Mouse (Mus musculus): ENCODE data around the gene Gmpr2. TPM values are rescaled to one million over a fixed set of nuclear protein-coding genes. Genes with fewer than 3 reads are reported as not detected.

Gene Gmpr2
- polyA plus RNA-seq, 1 experiment from 2014 or later: 41.3 TPM

- Histone ChIP-seq H3K9me3 (replicated peaks; ENCODE audit: control insufficient read depth, low read length) (no peaks in the 10 kb centered on the region), H3K4me3 (ENCODE audit: low read depth, low read length) (no peak overlapping the region), H3K27ac (ENCODE audit: low read depth, low read length) (no peak overlapping the region), H3K4me2 (no peak overlapping the region), H3K36me3 (ENCODE audit: control insufficient read depth, insufficient read depth, low read length) (0 out of 2 replicates have a peak, but pooled peaks cover 4% of the 10 kb centered on the region), H3K4me1 (ENCODE audit: control insufficient read depth, insufficient read depth, low read length) (no peaks in the 10 kb centered on the region), H3K27me3 (ENCODE audit: control insufficient read depth, insufficient read depth, low read length) (no peaks in the 10 kb centered on the region), H3K9ac (ENCODE audit: low read depth, low read length) (no peak overlapping the region)
- 91% methylated on average over 7 of the region's 7 CpGs for WGBS (ENCODE audit: insufficient replicate concordance)
- no peak for ATAC-seq (replicated peaks; ENCODE audit: insufficient number of reproducible peaks, low FRiP score, low TSS enrichment)
Measured at GRCm38 (mm10) chr14:55723433-55723832, 51.7 kb downstream of the Gmpr2 start.

- ATAC-seq (replicated peaks; ENCODE audit: insufficient number of reproducible peaks, low FRiP score, low TSS enrichment): no peak
- no peaks in the 10 kb centered on the region for H3K9me3 ChIP-seq (replicated peaks; ENCODE audit: control insufficient read depth, low read length)
- no peak overlapping the region for H3K27ac ChIP-seq (ENCODE audit: low read depth, low read length)
- 0 out of 2 replicates have a peak, but pooled peaks cover 4% of the 10 kb centered on the region for H3K36me3 ChIP-seq (ENCODE audit: control insufficient read depth, insufficient read depth, low read length)
- H3K4me1 ChIP-seq (ENCODE audit: control insufficient read depth, insufficient read depth, low read length): no peaks in the 10 kb centered on the region
- no peak overlapping the region for H3K4me3 ChIP-seq (ENCODE audit: low read depth, low read length)
- no peaks in the 10 kb centered on the region for H3K27me3 ChIP-seq (ENCODE audit: control insufficient read depth, insufficient read depth, low read length)
- H3K9ac ChIP-seq (ENCODE audit: low read depth, low read length): no peak overlapping the region
- no peak overlapping the region for H3K4me2 ChIP-seq
- WGBS (ENCODE audit: insufficient replicate concordance): 45% methylated on average over 8 of the region's 8 CpGs
Measured at GRCm38 (mm10) chr14:55724411-55724871, 52.7 kb downstream of the Gmpr2 start.

DNA sequence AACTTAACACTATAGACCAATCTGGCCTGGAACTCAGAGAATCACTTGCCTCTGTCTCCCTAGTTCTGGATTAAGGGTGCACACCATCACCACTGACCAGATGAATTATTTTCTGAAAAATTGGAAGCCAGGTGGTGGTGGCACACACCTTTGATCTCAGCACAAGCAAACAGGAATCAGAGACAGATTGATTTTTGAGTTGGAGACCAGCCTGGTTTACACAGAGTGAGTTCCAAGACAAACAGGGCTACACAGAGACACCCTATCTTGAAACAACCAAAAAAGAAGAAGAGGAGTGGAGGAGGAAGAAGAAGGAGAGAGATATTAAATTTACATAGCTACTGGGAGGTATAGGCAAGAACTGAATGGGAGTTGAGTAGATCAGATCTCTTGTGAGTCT, 54.5 kb downstream of the Gmpr2 start:
- no peak overlapping the region for H3K4me2 ChIP-seq
- H3K9ac ChIP-seq (ENCODE audit: low read depth, low read length): no peak overlapping the region
- H3K9me3 ChIP-seq (replicated peaks; ENCODE audit: control insufficient read depth, low read length): no peaks in the 10 kb centered on the region
- ATAC-seq (replicated peaks; ENCODE audit: insufficient number of reproducible peaks, low FRiP score, low TSS enrichment): no peak
- H3K4me3 ChIP-seq (ENCODE audit: low read depth, low read length): no peak overlapping the region
- no peaks in the 10 kb centered on the region for H3K4me1 ChIP-seq (ENCODE audit: control insufficient read depth, insufficient read depth, low read length)
- no peak overlapping the region for H3K27ac ChIP-seq (ENCODE audit: low read depth, low read length)
- no peaks in the 10 kb centered on the region for H3K36me3 ChIP-seq (ENCODE audit: control insufficient read depth, insufficient read depth, low read length)
- H3K27me3 ChIP-seq (ENCODE audit: control insufficient read depth, insufficient read depth, low read length): no peaks in the 10 kb centered on the region; the same call in 1 of the 2 replicates

DNA sequence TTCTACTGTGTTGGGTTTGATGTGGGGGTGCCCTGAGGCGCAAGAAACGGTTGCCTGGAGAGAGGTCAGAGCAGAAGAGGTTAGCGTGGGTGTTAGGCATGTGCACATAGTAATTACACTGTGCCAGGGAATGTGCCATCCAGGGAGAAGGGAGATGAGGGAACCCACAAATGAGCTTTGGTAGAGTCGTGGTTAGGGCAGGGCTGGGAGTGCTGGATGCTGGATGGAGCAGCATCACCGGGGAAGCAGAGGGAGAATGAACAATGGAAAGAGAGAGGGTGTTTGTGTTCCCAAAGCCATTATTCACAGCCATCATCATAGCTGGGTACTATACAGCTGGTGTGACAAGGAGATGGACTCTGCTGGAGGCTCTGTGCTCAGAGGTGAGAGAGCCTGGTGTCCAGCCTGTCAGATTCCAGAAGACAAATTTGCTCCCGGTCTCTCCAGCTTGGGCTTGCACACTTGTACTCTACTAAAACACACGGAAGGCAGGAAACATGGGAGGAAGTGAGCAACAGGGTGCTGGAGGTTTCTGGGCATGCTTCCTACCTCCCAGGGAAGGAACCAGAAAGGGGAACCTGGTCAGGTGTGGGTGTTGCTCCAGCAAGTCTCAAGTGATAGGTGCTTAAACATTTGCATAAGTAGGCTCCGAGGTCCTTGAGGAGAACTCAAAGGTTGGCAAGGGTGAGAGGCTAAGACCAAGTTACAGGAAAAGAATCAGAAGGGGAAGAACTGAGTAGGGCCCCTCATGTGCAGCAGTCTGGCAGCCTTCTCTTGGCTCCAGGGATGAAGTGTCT, 56.3 kb downstream of the Gmpr2 start:
- Histone ChIP-seq H3K27ac (ENCODE audit: low read depth, low read length) (no peak overlapping the region), H3K4me2 (no peak overlapping the region), H3K36me3 (ENCODE audit: control insufficient read depth, insufficient read depth, low read length) (no peaks in the 10 kb centered on the region), H3K4me1 (ENCODE audit: control insufficient read depth, insufficient read depth, low read length) (no peaks in the 10 kb centered on the region), H3K27me3 (ENCODE audit: control insufficient read depth, insufficient read depth, low read length) (no peaks in the 10 kb centered on the region; the same call in 1 of the 2 replicates), H3K4me3 (ENCODE audit: low read depth, low read length) (no peak overlapping the region), H3K9ac (ENCODE audit: low read depth, low read length) (no peak overlapping the region), H3K9me3 (replicated peaks; ENCODE audit: control insufficient read depth, low read length) (no peaks in the 10 kb centered on the region)
- 62% methylated on average over 8 of the region's 8 CpGs for WGBS (ENCODE audit: insufficient replicate concordance)
- no peak for ATAC-seq (replicated peaks; ENCODE audit: insufficient number of reproducible peaks, low FRiP score, low TSS enrichment)

Other genes starting within 250 kb of the Gmpr2 start
- gene Dhrs4, start 193.2 kb upstream of the Gmpr2 start, polyA plus RNA-seq (2014; fragmentation: Nextera tagmentation; extraction: Ambion mirVana): 22.0 and 44.5 TPM in 2 replicates
- 2.2 TPM in 2 replicates for gene Carmil3, start 181.3 kb upstream of the Gmpr2 start, polyA plus RNA-seq (2014; fragmentation: Nextera tagmentation; extraction: Ambion mirVana)
- gene Cpne6, start 161.5 kb upstream of the Gmpr2 start, polyA plus RNA-seq (2014; fragmentation: Nextera tagmentation; extraction: Ambion mirVana): 0.32 and 0.43 TPM in 2 replicates
- not detected in 2 replicates for gene Nrl, start 147.0 kb upstream of the Gmpr2 start, polyA plus RNA-seq (2014; fragmentation: Nextera tagmentation; extraction: Ambion mirVana)
- gene Pck2, start 131.7 kb upstream of the Gmpr2 start, polyA plus RNA-seq (2014; fragmentation: Nextera tagmentation; extraction: Ambion mirVana): 28.0 and 33.0 TPM in 2 replicates
- gene Dcaf11, start 111.9 kb upstream of the Gmpr2 start, polyA plus RNA-seq (2014; fragmentation: Nextera tagmentation; extraction: Ambion mirVana): 61.3 and 71.1 TPM in 2 replicates
- 1.0 and 1.3 TPM in 2 replicates for gene A730061H03Rik, start 111.5 kb upstream of the Gmpr2 start, polyA plus RNA-seq (2014; fragmentation: Nextera tagmentation; extraction: Ambion mirVana)
- 107 and 108 TPM in 2 replicates for gene Fitm1, start 96.3 kb upstream of the Gmpr2 start, polyA plus RNA-seq (2014; fragmentation: Nextera tagmentation; extraction: Ambion mirVana)
- gene Psme1, start 93.8 kb upstream of the Gmpr2 start, polyA plus RNA-seq (2014; fragmentation: Nextera tagmentation; extraction: Ambion mirVana): 223 and 235 TPM in 2 replicates
- gene Emc9, start 86.6 kb upstream of the Gmpr2 start, polyA plus RNA-seq (2014; fragmentation: Nextera tagmentation; extraction: Ambion mirVana): 18.7 and 20.0 TPM in 2 replicates
- 222 and 223 TPM in 2 replicates for gene Psme2, start 80.8 kb upstream of the Gmpr2 start, polyA plus RNA-seq (2014; fragmentation: Nextera tagmentation; extraction: Ambion mirVana)
- 11.2 and 13.0 TPM in 2 replicates for gene Rnf31, start 80.2 kb upstream of the Gmpr2 start, polyA plus RNA-seq (2014; fragmentation: Nextera tagmentation; extraction: Ambion mirVana)
- gene Irf9, start 68.4 kb upstream of the Gmpr2 start, polyA plus RNA-seq (2014; fragmentation: Nextera tagmentation; extraction: Ambion mirVana): 6.4 and 7.5 TPM in 2 replicates
- gene Rec8, start 53.9 kb upstream of the Gmpr2 start, polyA plus RNA-seq (2014; fragmentation: Nextera tagmentation; extraction: Ambion mirVana): 8.8 and 14.1 TPM in 2 replicates
- gene Ipo4, start 36.0 kb upstream of the Gmpr2 start, polyA plus RNA-seq (2014; fragmentation: Nextera tagmentation; extraction: Ambion mirVana): 70.1 and 81.7 TPM in 2 replicates
- gene Gm49378, start 34.0 kb upstream of the Gmpr2 start, polyA plus RNA-seq (2014; fragmentation: Nextera tagmentation; extraction: Ambion mirVana): 1.9 and 4.2 TPM in 2 replicates
- 78.7 and 86.9 TPM in 2 replicates for gene Tm9sf1, start 28.1 kb upstream of the Gmpr2 start, polyA plus RNA-seq (2014; fragmentation: Nextera tagmentation; extraction: Ambion mirVana)
- gene Tssk4, start 21.8 kb upstream of the Gmpr2 start, polyA plus RNA-seq (2014; fragmentation: Nextera tagmentation; extraction: Ambion mirVana): 0.63 TPM in 2 replicates
- 72.0 and 74.2 TPM in 2 replicates for gene Mdp1, start 11.4 kb upstream of the Gmpr2 start, polyA plus RNA-seq (2014; fragmentation: Nextera tagmentation; extraction: Ambion mirVana)
- 512 and 535 TPM in 2 replicates for gene Nedd8, start 183 bp downstream of the Gmpr2 start, polyA plus RNA-seq (2014; fragmentation: Nextera tagmentation; extraction: Ambion mirVana)
- 39.6 and 42.3 TPM in 2 replicates for gene Tinf2, start 9.9 kb downstream of the Gmpr2 start, polyA plus RNA-seq (2014; fragmentation: Nextera tagmentation; extraction: Ambion mirVana)
- 0.13 and 0.30 TPM in 2 replicates for gene Tgm1, start 42.0 kb downstream of the Gmpr2 start, polyA plus RNA-seq (2014; fragmentation: Nextera tagmentation; extraction: Ambion mirVana)
- gene Rabggta, start 50.3 kb downstream of the Gmpr2 start, polyA plus RNA-seq (2014; fragmentation: Nextera tagmentation; extraction: Ambion mirVana): 19.1 and 19.7 TPM in 2 replicates
- gene Dhrs1, start 73.7 kb downstream of the Gmpr2 start, polyA plus RNA-seq (2014; fragmentation: Nextera tagmentation; extraction: Ambion mirVana): 56.4 and 60.3 TPM in 2 replicates
- 25.1 and 26.3 TPM in 2 replicates for gene Nop9, start 73.8 kb downstream of the Gmpr2 start, polyA plus RNA-seq (2014; fragmentation: Nextera tagmentation; extraction: Ambion mirVana)
- gene Cideb, start 86.5 kb downstream of the Gmpr2 start, polyA plus RNA-seq (2014; fragmentation: Nextera tagmentation; extraction: Ambion mirVana): 1.4 and 1.7 TPM in 2 replicates
- gene Ltb4r2, start 89.5 kb downstream of the Gmpr2 start, polyA plus RNA-seq (2014; fragmentation: Nextera tagmentation; extraction: Ambion mirVana): 0.16 and 1.0 TPM in 2 replicates
- 0.11 and 0.21 TPM in 2 replicates for gene Ltb4r1, start 94.0 kb downstream of the Gmpr2 start, polyA plus RNA-seq (2014; fragmentation: Nextera tagmentation; extraction: Ambion mirVana)
- 13.2 and 19.7 TPM in 2 replicates for gene Adcy4, start 112.2 kb downstream of the Gmpr2 start, polyA plus RNA-seq (2014; fragmentation: Nextera tagmentation; extraction: Ambion mirVana)
- 19.6 and 19.8 TPM in 2 replicates for gene Ripk3, start 116.9 kb downstream of the Gmpr2 start, polyA plus RNA-seq (2014; fragmentation: Nextera tagmentation; extraction: Ambion mirVana)
- gene Nfatc4, start 151.2 kb downstream of the Gmpr2 start, polyA plus RNA-seq (2014; fragmentation: Nextera tagmentation; extraction: Ambion mirVana): 15.5 and 16.9 TPM in 2 replicates
- gene Nynrin, start 182.1 kb downstream of the Gmpr2 start, polyA plus RNA-seq (2014; fragmentation: Nextera tagmentation; extraction: Ambion mirVana): 12.5 and 20.3 TPM in 2 replicates
- 0.30 and 0.42 TPM in 2 replicates for gene Cbln3, start 212.5 kb downstream of the Gmpr2 start, polyA plus RNA-seq (2014; fragmentation: Nextera tagmentation; extraction: Ambion mirVana)
- 6.0 and 8.9 TPM in 2 replicates for gene Khnyn, start 213.0 kb downstream of the Gmpr2 start, polyA plus RNA-seq (2014; fragmentation: Nextera tagmentation; extraction: Ambion mirVana)
- gene Sdr39u1, start 228.4 kb downstream of the Gmpr2 start, polyA plus RNA-seq (2014; fragmentation: Nextera tagmentation; extraction: Ambion mirVana): 36.9 and 42.2 TPM in 2 replicates

Measured in heart, embryonic 11.5 days (tissue).